Mouse (Mus musculus) forebrain, postnatal 0 days (tissue): ENCODE results near the gene Fam3c. TPM values are rescaled to one million over a fixed set of nuclear protein-coding genes. Genes with fewer than 3 reads are reported as not detected.
"Not testable (repeated sequence)": the region's sequence is repeated elsewhere in the genome, so short reads cannot be mapped to it uniquely, and the experiment has no call there.

ENCODE experiments used
- ATAC-seq: fragments of 200-750 bp; cut with Nextera tagmentation; 2 replicates; pipeline ENCODE4 v1.8.0; 2017; ENCODE audit warnings: mild to moderate bottlenecking, moderate library complexity
- DNase-seq: peaks from one replicate; pipeline ENCODE4 v3.0.0-alpha.2; 2015
- H3K27ac ChIP-seq: fragments of 300-500 bp; sonication (generic); 2 replicates; pipeline ENCODE4 v1.5.1; 2014; ENCODE audit warnings: low read depth, mild to moderate bottlenecking, antibody characterized with exemption, low read length, moderate library complexity, mixed read lengths
- H3K27me3 ChIP-seq: fragments of 300-500 bp; sonication (generic); 2 replicates; pipeline ENCODE4 v1.6.1; 2014; ENCODE audit warnings: mild to moderate bottlenecking, low read length, mixed read lengths; ENCODE audit not compliant: insufficient read depth
- H3K36me3 ChIP-seq: fragments of 300-500 bp; sonication (generic); 2 replicates; pipeline ENCODE4 v1.6.1; 2014; ENCODE audit warnings: mild to moderate bottlenecking, moderate library complexity; ENCODE audit not compliant: insufficient read depth
- H3K4me1 ChIP-seq: fragments of 300-500 bp; sonication (generic); 2 replicates; pipeline ENCODE4 v1.6.1; 2014; ENCODE audit warnings: antibody characterized with exemption; ENCODE audit not compliant: insufficient read depth
- H3K4me2 ChIP-seq: fragments of 300-500 bp; sonication (generic); 2 replicates; pipeline ENCODE4 v1.6.1; 2014; ENCODE audit warnings: low read depth, mild to moderate bottlenecking, moderate library complexity
- H3K4me3 ChIP-seq: fragments of 300-500 bp; sonication (generic); 2 replicates; pipeline ENCODE4 v1.5.1; 2014; ENCODE audit warnings: low read depth, low read length, mixed read lengths
- H3K9ac ChIP-seq: fragments of 300-500 bp; sonication (generic); 2 replicates; pipeline ENCODE4 v1.6.1; 2014; ENCODE audit warnings: mild to moderate bottlenecking
- H3K9me3 ChIP-seq: fragments of 300-500 bp; sonication (generic); 2 replicates; pipeline ENCODE4 v1.6.1; 2016; ENCODE audit warnings: low read length
- CTCF ChIP-seq: sonication (generic); IDR thresholded peaks from 2 replicates; pipeline ENCODE4 v1.5.1; 2016; ENCODE audit warnings: antibody characterized with exemption, control low read depth, low read depth
- WGBS: fragments of 180-500 bp; shearing (Covaris S2); extraction: QIAGEN DNeasy Blood & Tissue Kit; methylation state at CpG from one replicate; pipeline ENCODE4 v1.1.7; 2014; 5-methylcytosine and 5-hydroxymethylcytosine counted together
- polyA plus RNA-seq: library from polyadenylated mRNA; unstranded; fragments of >200 nt; fragmentation: Nextera tagmentation; extraction: Ambion mirVana; gene quantifications from 2 replicates; pipeline ENCODE4 v1.2.1, GENCODE M21; 2015
- total RNA-seq: library from RNA; depleted of rRNA; stranded (reverse); fragments of >200 nt; gene quantifications from 2 replicates; pipeline ENCODE4 v1.2.3, GENCODE M21; 2014

The Fam3c gene
- total and polyA plus RNA-seq, 2 experiments from 2014 or later, result 49.7 to 98.9 TPM

DNA sequence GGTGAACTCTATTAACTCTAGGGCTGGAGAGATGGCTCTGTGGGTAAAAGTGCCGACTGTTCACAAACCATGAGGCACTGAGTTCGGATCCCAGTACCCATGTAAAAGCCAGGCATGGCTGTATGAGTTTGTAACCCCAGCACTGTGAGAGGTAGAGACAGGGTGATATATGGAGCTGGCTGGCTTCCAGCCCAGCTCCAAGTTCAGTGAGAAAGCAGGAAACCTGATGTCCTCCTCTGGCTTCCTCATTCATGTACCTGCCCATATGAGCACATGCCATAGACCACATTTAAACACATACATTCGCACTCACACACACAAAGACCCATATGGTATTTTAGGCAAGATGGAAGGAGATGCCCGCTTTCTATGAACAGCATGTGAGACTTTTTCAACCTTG is 73.6 kb downstream of the Fam3c start:
- DNase-seq, result no peak
- no peak for TF ChIP-seq CTCF

DNA sequence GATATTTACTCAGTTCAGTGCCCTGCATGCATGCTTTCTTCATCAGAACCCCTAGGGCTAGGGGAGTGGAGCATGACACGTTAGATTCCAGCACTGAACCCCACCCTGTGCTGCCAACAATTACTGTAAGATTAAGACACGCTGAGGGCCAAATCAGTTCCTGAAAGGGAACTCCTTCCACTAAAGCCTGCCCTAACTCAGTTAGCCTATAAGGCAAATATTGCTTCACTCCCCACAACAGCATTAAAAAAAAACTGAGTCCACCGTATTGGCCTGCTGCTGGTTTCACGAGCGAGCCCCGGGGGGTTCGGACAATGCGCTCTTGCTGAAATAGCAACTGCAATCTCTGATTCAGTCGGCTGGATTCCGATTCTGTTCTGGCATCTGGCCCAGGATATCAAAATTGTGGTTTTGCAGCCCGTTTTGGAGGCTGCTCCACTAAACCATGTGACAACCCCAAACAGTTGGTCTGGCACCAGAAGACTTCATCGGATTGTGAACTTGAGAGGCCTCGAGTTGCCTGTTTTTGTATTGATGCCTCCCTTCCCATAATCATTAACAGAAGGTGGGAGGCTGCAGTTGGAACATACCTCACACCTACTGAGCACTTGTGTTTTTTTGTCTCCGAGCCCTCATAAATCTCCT is 75.7 kb downstream of the Fam3c start:
- H3K27me3 ChIP-seq, result no peaks in the 10 kb centered on the region
- TF ChIP-seq CTCF, result no peak
- H3K36me3 ChIP-seq, result no peaks in the 10 kb centered on the region
- no peak overlapping the region for H3K9ac ChIP-seq
- ATAC-seq (peak; percentile 40), DNase-seq (peak; percentile 47)
- no peaks in the 10 kb centered on the region for H3K4me1 ChIP-seq
- H3K4me3 ChIP-seq, result no peak overlapping the region
- 0 out of 2 replicates have a peak overlapping the region, but pooled peaks have one; percentile 14 for H3K4me2 ChIP-seq
- no peaks in the 10 kb centered on the region for H3K9me3 ChIP-seq
- WGBS, result 39% methylated on average over 14 of the region's 14 CpGs
- H3K27ac ChIP-seq, result no peak overlapping the region

More for the DNA sequence above, 73.6 kb downstream of the Fam3c start:
- Histone ChIP-seq H3K4me2 (no peak overlapping the region), H3K9ac (no peak overlapping the region), H3K9me3 (no peaks in the 10 kb centered on the region), H3K4me1 (no peaks in the 10 kb centered on the region), H3K4me3 (no peak overlapping the region), H3K27ac (no peak overlapping the region), H3K36me3 (no peaks in the 10 kb centered on the region), H3K27me3 (peaks cover 4% of the 10 kb centered on the region; the same call in 1 of the 2 replicates)
- ATAC-seq, result no peak
- 96% methylated on average over 4 of the region's 4 CpGs for WGBS

DNA sequence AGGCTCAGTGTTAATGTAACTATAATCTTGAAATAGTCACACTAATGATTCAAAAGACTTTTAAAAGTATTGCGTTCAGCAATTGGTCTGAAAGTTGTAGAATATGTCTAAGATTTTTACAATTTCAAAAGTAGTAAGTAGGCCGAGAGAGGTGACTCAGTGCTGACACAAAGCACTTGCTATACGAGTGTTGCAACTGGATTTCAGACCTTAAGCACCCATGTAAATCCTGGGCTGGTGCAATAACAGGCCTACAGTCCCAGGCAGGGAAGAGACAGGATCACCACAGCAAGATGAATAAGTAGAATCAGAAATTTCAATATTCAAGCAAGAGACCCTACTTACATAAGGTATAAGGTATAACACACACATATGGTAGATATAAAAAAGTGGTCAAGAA is 78.1 kb downstream of the Fam3c start:
- H3K4me3 ChIP-seq, result no peak overlapping the region
- no peak overlapping the region for H3K9ac ChIP-seq
- H3K27me3 ChIP-seq, result no peaks in the 10 kb centered on the region
- no peaks in the 10 kb centered on the region for H3K9me3 ChIP-seq
- no peaks in the 10 kb centered on the region for H3K4me1 ChIP-seq
- no peak for ATAC-seq
- no peak for TF ChIP-seq CTCF
- no peak for DNase-seq
- no peak overlapping the region for H3K4me2 ChIP-seq
- 92% methylated on average over 3 of the region's 3 CpGs for WGBS
- H3K27ac ChIP-seq, result no peak overlapping the region
- H3K36me3 ChIP-seq, result no peaks in the 10 kb centered on the region

DNA sequence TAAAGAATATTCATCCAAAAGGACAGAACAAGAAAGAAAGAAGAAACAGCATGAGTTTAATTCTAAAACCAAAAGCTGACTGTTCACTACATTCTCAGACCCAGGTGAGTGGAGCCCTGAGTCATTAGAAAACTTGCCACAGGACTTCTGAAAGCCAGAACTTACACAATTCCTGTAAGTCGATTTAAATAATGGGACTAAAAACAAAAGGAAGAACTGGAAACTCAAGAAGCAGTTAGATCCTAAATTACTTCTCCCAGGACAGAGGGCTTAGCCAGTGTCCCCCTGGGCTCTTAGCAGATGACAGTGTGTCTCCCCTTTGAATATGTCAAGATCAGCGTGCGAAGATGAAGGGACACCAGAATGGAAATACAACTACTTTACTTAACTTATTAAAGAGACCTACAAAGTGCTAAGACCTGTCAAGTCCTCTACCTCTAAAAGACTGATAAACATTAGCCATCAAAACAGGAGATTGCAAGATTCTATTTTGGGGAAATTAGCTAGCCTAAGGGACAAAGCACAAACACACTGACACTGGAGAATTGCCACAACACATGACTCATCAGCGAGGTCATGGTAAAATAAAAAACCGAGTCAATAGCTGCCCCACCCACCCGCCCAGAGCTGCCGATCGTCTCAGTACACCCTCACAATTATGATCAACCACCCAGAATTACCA is 86.1 kb downstream of the Fam3c start:
- no peaks in the 10 kb centered on the region for H3K27me3 ChIP-seq
- DNase-seq (no peak), ATAC-seq (no peak)
- H3K27ac ChIP-seq, result no peak overlapping the region
- 56% methylated on average over 8 of the region's 8 CpGs for WGBS
- H3K4me3 ChIP-seq, result no peak overlapping the region
- no peak overlapping the region for H3K4me2 ChIP-seq
- no peaks in the 10 kb centered on the region for H3K9me3 ChIP-seq
- H3K36me3 ChIP-seq, result no peaks in the 10 kb centered on the region
- no peak for TF ChIP-seq CTCF
- no peaks in the 10 kb centered on the region for H3K4me1 ChIP-seq
- H3K9ac ChIP-seq, result no peak overlapping the region

DNA sequence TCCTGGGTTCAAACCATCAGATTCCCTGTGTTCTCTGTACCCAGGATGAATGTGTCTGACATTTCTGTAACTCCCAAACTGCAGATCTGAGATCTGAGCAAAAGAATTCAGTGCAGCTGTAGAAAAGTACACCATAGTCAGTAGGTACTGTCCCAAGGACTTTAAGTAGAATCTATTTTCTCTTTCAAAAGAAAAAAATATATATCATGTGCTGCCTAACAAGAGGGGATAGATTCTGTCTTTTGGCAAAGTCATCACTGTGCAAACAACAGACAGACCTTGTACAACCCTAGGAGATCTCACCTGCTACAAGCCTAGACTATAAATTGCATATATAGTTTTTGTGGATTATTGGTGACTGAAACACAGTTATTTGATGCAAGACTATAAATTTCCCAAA is 87.4 kb downstream of the Fam3c start:
- TF ChIP-seq CTCF, result no peak
- H3K27ac ChIP-seq, result no peak overlapping the region

DNA sequence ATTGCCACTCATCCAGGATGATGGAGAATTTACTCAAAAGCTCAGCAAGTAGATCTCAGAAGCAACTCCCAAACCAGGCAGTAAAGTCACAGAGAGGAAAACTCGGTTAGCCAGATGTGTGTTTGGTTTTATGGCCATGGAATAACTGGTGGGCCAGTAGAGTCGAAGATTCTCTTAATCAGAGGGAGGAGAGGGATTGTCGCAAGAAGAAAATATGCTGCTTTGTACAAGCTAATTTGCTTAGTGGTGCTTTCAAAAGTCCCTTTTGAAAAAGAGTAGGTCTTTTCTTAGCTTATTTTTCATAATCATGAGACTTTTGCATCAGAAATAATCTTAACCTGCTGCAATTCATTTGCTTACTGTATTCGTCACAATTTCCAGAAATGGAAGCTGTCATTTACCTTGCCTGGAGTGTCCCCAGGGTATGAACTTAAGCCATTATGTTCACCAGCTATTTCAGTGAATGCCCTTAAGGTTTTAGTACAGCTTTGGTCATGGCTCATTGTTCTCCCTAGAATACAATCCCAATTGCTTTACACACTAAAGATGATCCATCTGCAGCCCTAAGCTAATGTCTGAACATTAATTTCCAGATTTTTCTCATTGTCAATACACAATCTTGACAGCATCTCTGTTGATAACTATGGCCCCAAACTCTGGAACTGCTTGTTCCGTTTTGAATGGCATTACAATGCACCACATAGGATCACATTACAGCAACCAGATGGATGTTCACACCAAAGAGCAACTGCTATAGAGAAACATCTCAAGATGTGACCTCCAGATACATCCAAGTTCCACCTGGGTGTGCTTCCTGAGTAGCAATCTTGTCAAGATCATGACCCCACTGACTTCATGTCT is 88.0 kb downstream of the Fam3c start:
- H3K36me3 ChIP-seq, result no peaks in the 10 kb centered on the region
- DNase-seq (no peak), ATAC-seq (no peak)
- no peaks in the 10 kb centered on the region for H3K9me3 ChIP-seq
- no peak for TF ChIP-seq CTCF
- no peak overlapping the region for H3K27ac ChIP-seq
- 81% methylated on average over 5 of the region's 5 CpGs for WGBS
- H3K4me2 ChIP-seq, result no peak overlapping the region
- H3K27me3 ChIP-seq, result no peaks in the 10 kb centered on the region
- H3K4me1 ChIP-seq, result no peaks in the 10 kb centered on the region
- H3K4me3 ChIP-seq, result no peak overlapping the region
- H3K9ac ChIP-seq, result no peak overlapping the region

More for the DNA sequence above, 87.4 kb downstream of the Fam3c start:
- Histone ChIP-seq H3K9ac (no peak overlapping the region), H3K27me3 (no peaks in the 10 kb centered on the region), H3K4me2 (no peak overlapping the region), H3K4me1 (no peaks in the 10 kb centered on the region), H3K4me3 (no peak overlapping the region), H3K9me3 (no peaks in the 10 kb centered on the region), H3K36me3 (no peaks in the 10 kb centered on the region)
- DNase-seq (no peak), ATAC-seq (no peak)

DNA sequence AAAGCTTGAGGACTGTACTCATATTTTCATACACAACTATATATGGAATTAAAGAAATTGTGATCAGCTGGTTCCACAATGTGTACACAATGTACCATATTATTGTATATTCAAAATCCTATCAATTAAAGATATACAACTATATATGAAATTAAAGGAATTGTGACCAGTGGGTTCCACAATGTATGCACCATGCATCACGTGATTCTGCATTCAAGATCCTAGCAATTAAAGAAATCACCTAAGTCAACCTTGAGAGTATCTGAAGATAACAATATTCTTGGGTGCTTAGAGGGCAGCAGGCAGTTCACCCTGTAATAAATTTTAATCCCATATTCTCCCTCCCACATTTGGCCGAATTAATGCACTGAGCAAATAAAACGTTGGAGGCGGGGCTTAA is 90.0 kb downstream of the Fam3c start:
- H3K27me3 ChIP-seq, result no peaks in the 10 kb centered on the region
- TF ChIP-seq CTCF, result no peak
- no peak overlapping the region for H3K9ac ChIP-seq
- ATAC-seq, result no peak
- no peak for DNase-seq
- H3K4me1 ChIP-seq, result no peaks in the 10 kb centered on the region
- no peaks in the 10 kb centered on the region for H3K9me3 ChIP-seq
- no peak overlapping the region for H3K27ac ChIP-seq
- WGBS, result 82% methylated on average over 4 of the region's 4 CpGs
- H3K4me2 ChIP-seq, result no peak overlapping the region
- no peaks in the 10 kb centered on the region for H3K36me3 ChIP-seq
- H3K4me3 ChIP-seq, result no peak overlapping the region

DNA sequence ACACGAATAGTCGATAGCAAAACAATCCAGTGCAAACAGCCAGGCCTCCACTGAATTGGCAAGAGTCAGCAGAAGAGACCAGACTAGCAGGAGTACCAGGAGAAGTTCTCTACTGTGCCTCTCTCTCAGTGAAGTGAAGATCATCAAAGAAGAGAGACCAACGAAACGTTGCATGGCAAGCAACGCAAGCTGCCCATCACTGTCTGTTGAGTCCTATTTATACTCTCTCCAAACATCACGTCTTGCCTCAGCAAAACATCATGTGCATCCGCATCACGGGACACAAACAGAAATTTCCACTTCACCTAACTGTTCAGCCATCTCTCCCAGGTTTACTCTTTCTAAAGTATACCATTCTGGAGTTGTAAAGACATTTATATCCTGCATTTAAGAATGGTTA is 91.9 kb downstream of the Fam3c start:
- H3K9ac ChIP-seq, DNase-seq, H3K9me3 ChIP-seq, H3K36me3 ChIP-seq, H3K4me1 ChIP-seq, ATAC-seq, H3K27me3 ChIP-seq, H3K27ac ChIP-seq, H3K4me3 ChIP-seq, H3K4me2 ChIP-seq: not testable (repeated sequence)
- WGBS, result 93% methylated on average over 8 of the region's 8 CpGs
